In genomic region chr15:8443168-8443925, GRCm38 (mm10) we compare ENCODE assay signal across 8 mouse cellular contexts. TPM values are rescaled to one million over a fixed set of nuclear protein-coding genes. Genes with fewer than 3 reads are reported as not detected.
DNase-seq lines count a peak whose midpoint lies in the region; ATAC-seq and TF ChIP-seq lines count a peak whose summit lies in the region.

No protein-coding gene starts in this region.

- TF ChIP-seq EP300 in liver, postnatal 0 days (IDR thresholded peaks at IDR 0.05; ENCODE audit: low read depth), result no peak

- H3K4me3 ChIP-seq in E14TG2a.4 (replicated peaks; ENCODE audit: low read length), result peak overlapping the region; percentile 98
- H3K4me3 ChIP-seq in brown adipose tissue, adult 24 weeks (ENCODE audit: insufficient read depth, low read depth, low read length), result peak overlapping the region; percentile 98
- peak overlapping the region; percentile 94 for H3K4me3 ChIP-seq in forebrain, embryonic 10.5 days
- peak overlapping the region; percentile 100 for H3K4me3 ChIP-seq in heart, embryonic 15.5 days
- peak overlapping the region; percentile 93 for H3K4me3 ChIP-seq in liver, postnatal 0 days (ENCODE audit: low read depth, low read length)
- H3K4me3 ChIP-seq in neural tube, embryonic 15.5 days (replicated peaks), result peak overlapping the region; percentile 94

- H3K4me1 ChIP-seq in E14TG2a.4 (replicated peaks; ENCODE audit: low read depth, low read length), result peaks cover 44% of the 10 kb centered on the region
- peaks cover 4% of the 10 kb centered on the region for H3K4me1 ChIP-seq in brown adipose tissue, adult 24 weeks (ENCODE audit: control insufficient read depth, insufficient read depth, insufficient read length, low read length)
- H3K4me1 ChIP-seq in forebrain, embryonic 10.5 days, result peaks cover 40% of the 10 kb centered on the region
- peaks cover 12% of the 10 kb centered on the region for H3K4me1 ChIP-seq in heart, embryonic 15.5 days (replicated peaks)
- H3K4me1 ChIP-seq in liver, postnatal 0 days (ENCODE audit: insufficient read depth), result peaks cover 8% of the 10 kb centered on the region
- peaks cover 35% of the 10 kb centered on the region for H3K4me1 ChIP-seq in neural tube, embryonic 15.5 days

- H3K27ac ChIP-seq in brown adipose tissue, adult 24 weeks (replicated peaks; ENCODE audit: low read depth, low read length), result peak overlapping the region; percentile 90
- peak overlapping the region; percentile 99 for H3K27ac ChIP-seq in forebrain, embryonic 10.5 days
- peak overlapping the region; percentile 99 for H3K27ac ChIP-seq in heart, embryonic 15.5 days
- H3K27ac ChIP-seq in liver, postnatal 0 days (ENCODE audit: low read depth), result peak overlapping the region; percentile 100
- H3K27ac ChIP-seq in neural tube, embryonic 15.5 days (replicated peaks), result peak overlapping the region; percentile 97

- no peak for DNase-seq in forebrain, embryonic 10.5 days (ENCODE audit: extremely low spot score, low spot score)
- DNase-seq in kidney, postnatal 14 days, result peak; percentile 73
- peak; percentile 77 for DNase-seq in liver, postnatal 0 days
- DNase-seq in testis, postnatal 10 days (ENCODE audit: low spot score), result peak; percentile 77

- H3K4me2 ChIP-seq in heart, embryonic 15.5 days, result peak overlapping the region; percentile 79
- peak overlapping the region; percentile 90 for H3K4me2 ChIP-seq in liver, postnatal 0 days (ENCODE audit: low read depth, low read length)
- H3K4me2 ChIP-seq in neural tube, embryonic 15.5 days, result peak overlapping the region; percentile 67

- ATAC-seq in heart, embryonic 15.5 days (replicated peaks; ENCODE audit: insufficient number of reproducible peaks, insufficient read depth, low FRiP score, low read depth), result peak; percentile 40
- peak; percentile 50 for ATAC-seq in liver, postnatal 0 days
- ATAC-seq in neural tube, embryonic 15.5 days (ENCODE audit: low FRiP score), result peak; percentile 25

- under 1% methylated on average over 40 of the region's 40 CpGs for WGBS in forebrain, embryonic 10.5 days
- WGBS in heart, embryonic 15.5 days, result under 1% methylated on average over 40 of the region's 40 CpGs
- WGBS in liver, postnatal 0 days (ENCODE audit: insufficient replicate concordance), result under 1% methylated on average over 37 of the region's 40 CpGs
- under 1% methylated on average over 40 of the region's 40 CpGs for WGBS in neural tube, embryonic 15.5 days

- H3K9ac ChIP-seq in heart, embryonic 15.5 days, result peak overlapping the region; percentile 100
- H3K9ac ChIP-seq in liver, postnatal 0 days (replicated peaks), result peak overlapping the region; percentile 99
- peak overlapping the region; percentile 86 for H3K9ac ChIP-seq in neural tube, embryonic 15.5 days (replicated peaks)

- H3K36me3 ChIP-seq in E14TG2a.4 (ENCODE audit: insufficient read depth, low read length), result no peaks in the 10 kb centered on the region
- H3K36me3 ChIP-seq in forebrain, embryonic 10.5 days (replicated peaks), result no peaks in the 10 kb centered on the region
- H3K36me3 ChIP-seq in heart, embryonic 15.5 days, result no peaks in the 10 kb centered on the region
- no peaks in the 10 kb centered on the region for H3K36me3 ChIP-seq in liver, postnatal 0 days (replicated peaks; ENCODE audit: insufficient read depth, low read length)
- H3K36me3 ChIP-seq in neural tube, embryonic 15.5 days, result no peaks in the 10 kb centered on the region

- H3K27me3 ChIP-seq in E14TG2a.4 (ENCODE audit: insufficient read depth, low read length), result no peaks in the 10 kb centered on the region
- no peaks in the 10 kb centered on the region for H3K27me3 ChIP-seq in forebrain, embryonic 10.5 days (ENCODE audit: poor library complexity, severe bottlenecking)
- no peaks in the 10 kb centered on the region for H3K27me3 ChIP-seq in heart, embryonic 15.5 days
- no peaks in the 10 kb centered on the region for H3K27me3 ChIP-seq in liver, postnatal 0 days (ENCODE audit: insufficient read depth, low read length)
- H3K27me3 ChIP-seq in neural tube, embryonic 15.5 days (replicated peaks), result no peaks in the 10 kb centered on the region

- no peak for TF ChIP-seq CTCF in E14TG2a.4 (conservative IDR thresholded peaks at IDR 0.05; ENCODE audit: low read length)
- TF ChIP-seq CTCF in liver, postnatal 0 days (IDR thresholded peaks at IDR 0.05; ENCODE audit: low read depth), result no peak

- no peaks in the 10 kb centered on the region for H3K9me3 ChIP-seq in E14TG2a.4 (ENCODE audit: low read length)
- H3K9me3 ChIP-seq in forebrain, embryonic 10.5 days, result no peaks in the 10 kb centered on the region
- no peaks in the 10 kb centered on the region for H3K9me3 ChIP-seq in heart, embryonic 15.5 days (replicated peaks)
- H3K9me3 ChIP-seq in liver, postnatal 0 days (ENCODE audit: low read length), result no peaks in the 10 kb centered on the region
- no peaks in the 10 kb centered on the region for H3K9me3 ChIP-seq in neural tube, embryonic 15.5 days (replicated peaks)

RNA-seq across cellular contexts. Expression of gene Nipbl, which starts 0.9 kb away (rescaled TPM):
- 13.6 and 15.4 TPM in 2 replicates for polyA plus RNA-seq in brown adipose tissue, adult 24 weeks (2012; ENCODE audit: insufficient read depth, insufficient read length, missing spikeins)
- polyA plus RNA-seq in forebrain, embryonic 10.5 days (2016; fragmentation: Nextera tagmentation; extraction: Ambion mirVana), result 18.5 and 18.8 TPM in 2 replicates
- polyA plus RNA-seq in heart, embryonic 15.5 days (2015; fragmentation: Nextera tagmentation; extraction: Ambion mirVana), result 9.8 and 11.0 TPM in 2 replicates
- polyA plus RNA-seq in liver, postnatal 0 days (2015; fragmentation: Nextera tagmentation; extraction: Ambion mirVana), result 5.7 and 5.8 TPM in 2 replicates
- 13.3 and 15.1 TPM in 2 replicates for polyA plus RNA-seq in neural tube, embryonic 15.5 days (2015; fragmentation: Nextera tagmentation; extraction: Ambion mirVana)
